Mouse (Mus musculus) ES-CJ7 (cell line): ENCODE measurements around the gene Ubxn1.

Experiments used
- DNase-seq: peaks from one replicate; pipeline ENCODE4 v3.0.0; 2011; ENCODE audit warnings: low read depth, low spot score

Ubxn1 gene

GRCm38 (mm10) chr19:8898576-8898975, 27.3 kb downstream of the Ubxn1 start:
- DNase-seq: no peak

GRCm38 (mm10) chr19:8899079-8899478, 27.8 kb downstream of the Ubxn1 start:
- no peak for DNase-seq

DNA sequence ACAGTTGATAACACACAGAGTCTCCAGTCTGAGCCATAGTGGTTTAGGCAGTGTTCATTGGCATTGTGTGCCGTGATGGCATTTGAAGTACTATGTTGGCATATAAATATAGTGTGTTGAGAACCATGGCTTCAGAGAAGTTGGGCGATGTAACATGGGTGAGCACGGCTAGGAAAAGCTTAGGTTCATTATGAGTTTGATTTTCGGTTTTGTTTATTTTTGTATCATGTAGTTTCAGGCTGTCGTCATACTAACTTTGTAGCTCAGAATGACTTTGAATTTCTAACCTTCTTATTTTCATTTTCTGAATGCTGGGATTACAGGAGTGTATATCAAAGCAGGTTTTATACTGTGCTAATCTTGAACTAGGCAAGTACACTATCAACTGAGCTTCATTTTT, 32.1 kb downstream of the Ubxn1 start:
- no peak for DNase-seq

DNA sequence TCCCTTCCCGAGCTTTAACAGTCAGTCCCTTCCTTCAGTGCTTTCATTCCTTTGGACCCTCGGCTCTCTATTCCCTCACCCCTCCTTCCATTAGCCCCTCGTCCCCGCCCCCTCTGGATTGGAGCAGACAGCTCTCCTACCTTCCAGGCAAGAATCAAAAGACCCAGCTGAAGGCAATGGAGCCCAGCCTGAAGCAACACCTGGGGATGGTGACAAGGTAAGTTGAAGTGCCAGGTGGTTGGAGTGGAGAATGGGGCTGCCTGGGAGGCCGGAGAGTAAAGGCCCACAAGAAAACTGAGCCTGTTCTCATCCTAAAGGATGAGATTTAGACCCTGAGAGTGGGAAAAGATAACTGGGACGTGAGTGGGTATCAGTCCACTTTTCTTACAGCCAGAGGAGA, 37.2 kb downstream of the Ubxn1 start:
- DNase-seq: no peak

DNA sequence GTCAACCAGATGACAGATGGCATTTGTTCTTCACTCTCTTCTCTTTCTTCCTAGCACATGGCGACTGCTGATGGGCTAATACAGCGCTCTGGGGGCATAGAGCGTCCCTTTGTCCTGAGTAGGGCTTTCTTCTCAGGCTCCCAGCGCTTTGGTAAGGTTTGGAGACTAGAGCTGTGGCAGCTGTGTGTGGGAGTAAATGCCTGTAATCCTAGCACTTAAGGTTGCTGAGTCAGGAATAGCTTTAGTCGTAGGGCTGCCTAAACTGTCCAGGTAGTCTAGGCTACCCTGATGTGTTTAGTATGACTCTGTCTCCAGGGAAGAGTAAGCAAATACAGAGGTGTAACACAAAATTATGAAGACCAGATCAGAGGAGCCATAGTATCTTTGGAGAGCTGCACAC, 40.5 kb downstream of the Ubxn1 start:
- DNase-seq: no peak

- DNase-seq: no peak
These were observed 42.9 kb downstream of the Ubxn1 start for GRCm38 (mm10) chr19:8914212-8914611.

GRCm38 (mm10) chr19:8919000-8919399, 47.7 kb downstream of the Ubxn1 start:
- DNase-seq: no peak

- no peak for DNase-seq
These were observed 48.4 kb downstream of the Ubxn1 start for GRCm38 (mm10) chr19:8919684-8920072.

GRCm38 (mm10) chr19:8920073-8920736, 48.9 kb downstream of the Ubxn1 start, which contains the start of gene B3gat3:
Gene B3gat3 (plus strand): TSS chr19:8920374.
- DNase-seq: peak; percentile 91

GRCm38 (mm10) chr19:8920836-8921291, 49.6 kb downstream of the Ubxn1 start:
- peak; percentile 67 for DNase-seq

GRCm38 (mm10) chr19:8921741-8922140, 50.4 kb downstream of the Ubxn1 start:
- no peak for DNase-seq
